In genomic region chr5:123977231-123977630, GRCm38 (mm10) we compare ENCODE assay signal across 15 mouse cellular contexts. TPM values are rescaled to one million over a fixed set of nuclear protein-coding genes. Genes with fewer than 3 reads are reported as not detected.
DNase-seq lines count a peak whose midpoint lies in the region; ATAC-seq and TF ChIP-seq lines count a peak whose summit lies in the region.
"Had no signal": no experiment of that assay in that cellular context is flagged by ENCODE, and none has a peak within 500 bp of the region (broad histone marks: within the 10 kb centered on the region; RNA-seq: fewer than 3 reads in every experiment).

No protein-coding gene starts in this region.

- peak; percentile 64 for DNase-seq in heart, adult 11 months
- no peak for DNase-seq in heart, postnatal 25 days (ENCODE audit: low spot score)
- peak; percentile 6 for DNase-seq in lung, adult 2 months
- DNase-seq in lung, postnatal 25 days (ENCODE audit: low spot score): no peak
- DNase-seq in liver, embryonic 14.5 days (ENCODE audit: low read depth in 3 of 3, low spot score in 3 of 3): no peak
- DNase-seq in stomach, postnatal 0 days (ENCODE audit: low spot score): no peak
- no peak for DNase-seq in layer of hippocampus, postnatal 36 days
- DNase-seq in cerebellum, adult 11 months: no peak
- DNase-seq: adrenal gland, postnatal 36 days; cerebellum, postnatal 14 days; heart, postnatal 14 days had no signal

- no peak for TF ChIP-seq EP300 in liver, embryonic 14.5 days (IDR thresholded peaks at IDR 0.05; ENCODE audit: low read depth)
- no peak for TF ChIP-seq EP300 in stomach, postnatal 0 days (optimal IDR thresholded peaks at IDR 0.05)

- no peak for TF ChIP-seq CTCF in lung, adult 2 months (IDR thresholded peaks at IDR 0.05; ENCODE audit: insufficient read depth, low read length)
- TF ChIP-seq CTCF in liver, embryonic 14.5 days (IDR thresholded peaks at IDR 0.05; ENCODE audit: low read depth): no peak
- no peak for TF ChIP-seq CTCF in stomach, postnatal 0 days (IDR thresholded peaks at IDR 0.05; ENCODE audit: low read depth)

- ATAC-seq in liver, embryonic 14.5 days (ENCODE audit: insufficient read depth): no peak
- no peak for ATAC-seq in stomach, postnatal 0 days (ENCODE audit: low FRiP score, low TSS enrichment)
- ATAC-seq: hindbrain, postnatal 0 days; Patski had no signal

- no peaks in the 10 kb centered on the region for H3K36me3 ChIP-seq in liver, embryonic 14.5 days (replicated peaks; ENCODE audit: control insufficient read depth, insufficient read depth, low read depth)
- no peaks in the 10 kb centered on the region for H3K36me3 ChIP-seq in stomach, postnatal 0 days (ENCODE audit: control insufficient read depth, insufficient read depth, low read length)
- H3K36me3 ChIP-seq: midbrain, embryonic 12.5 days had no signal

- H3K9me3 ChIP-seq in liver, embryonic 14.5 days (ENCODE audit: control insufficient read depth, low read length): no peaks in the 10 kb centered on the region
- no peaks in the 10 kb centered on the region for H3K9me3 ChIP-seq in stomach, postnatal 0 days (ENCODE audit: control insufficient read depth, low read length)
- H3K9me3 ChIP-seq: midbrain, embryonic 12.5 days had no signal

- WGBS in lung, adult 2 months: 66% methylated on average over 3 of the region's 3 CpGs
- whole genome bisulfite sequencing in liver, embryonic 14.5 days (ENCODE audit: insufficient replicate concordance): 64% methylated on average over 3 of the region's 3 CpGs
- WGBS in stomach, postnatal 0 days: 37% methylated on average over 3 of the region's 3 CpGs

- no peak for TF ChIP-seq POLR2A in lung, adult 2 months (IDR thresholded peaks at IDR 0.05; ENCODE audit: borderline replicate concordance, extremely low read depth, low read depth, low read length)

- intact Hi-C loops in heart, postnatal 25 days (cut with DNase I): no loop called here

- H3K9ac ChIP-seq in liver, embryonic 14.5 days (replicated peaks): no peak overlapping the region
- H3K9ac ChIP-seq in stomach, postnatal 0 days (ENCODE audit: low read length): no peak overlapping the region
- H3K9ac ChIP-seq: midbrain, embryonic 12.5 days had no signal

- peaks cover 36% of the 10 kb centered on the region for H3K4me1 ChIP-seq in lung, adult 2 months (ENCODE audit: control insufficient read depth, insufficient read depth, low read length)
- peaks cover 0 to 7% of the 10 kb centered on the region in 2 experiments; a peak in 2 of 4 replicates for H3K4me1 ChIP-seq in liver, embryonic 14.5 days (replicated peaks; ENCODE audit: control insufficient read depth in 2 of 2, insufficient read depth in 2 of 2, low read length in 1 of 2)
- 0 out of 2 replicates have a peak, but pooled peaks cover 3% of the 10 kb centered on the region for H3K4me1 ChIP-seq in stomach, postnatal 0 days (replicated peaks; ENCODE audit: control insufficient read depth, insufficient read depth)

- no peak overlapping the region for H3K27ac ChIP-seq in liver, embryonic 14.5 days
- H3K27ac ChIP-seq in stomach, postnatal 0 days (replicated peaks): peak overlapping the region; percentile 74
- H3K27ac ChIP-seq: hindbrain, postnatal 0 days; macrophage; midbrain, embryonic 12.5 days had no signal

- no peak overlapping the region for H3K4me3 ChIP-seq in lung, adult 2 months (replicated peaks; ENCODE audit: extremely low read depth, low read depth, low read length)
- H3K4me3 ChIP-seq in liver, embryonic 14.5 days (ENCODE audit: insufficient read depth in 1 of 2, low read depth in 2 of 2, low read length in 2 of 2): peak overlapping the region in 1 of 2 experiments; percentile 7; a peak in 1 of 4 replicates
- no peak overlapping the region for H3K4me3 ChIP-seq in stomach, postnatal 0 days (ENCODE audit: low read depth, low read length)
- H3K4me3 ChIP-seq: midbrain, embryonic 12.5 days had no signal

- peaks cover 3% of the 10 kb centered on the region for H3K27me3 ChIP-seq in liver, embryonic 14.5 days (ENCODE audit: control insufficient read depth, insufficient read depth, low read length)
- no peaks in the 10 kb centered on the region for H3K27me3 ChIP-seq in stomach, postnatal 0 days (ENCODE audit: control insufficient read depth, insufficient read depth, low read length)
- H3K27me3 ChIP-seq: Patski had no signal

- peak overlapping the region; percentile 8; the same call in 1 of the 2 replicates for H3K4me2 ChIP-seq in liver, embryonic 14.5 days (ENCODE audit: low read depth)
- H3K4me2 ChIP-seq in stomach, postnatal 0 days (replicated peaks; ENCODE audit: low read depth): no peak overlapping the region
- H3K4me2 ChIP-seq: midbrain, embryonic 12.5 days had no signal

RNA-seq across cellular contexts. Expression of gene Hip1r, which starts 3.8 kb away (rescaled TPM):
- total RNA-seq in heart, postnatal 25 days (2021): 10 to 100 TPM; 13.4 to 19.0 TPM
- polyA plus RNA-seq in lung, adult 2 months (2012; rRNA removed): 31.9 and 36.4 TPM in 2 replicates
- 6.4 and 7.6 TPM in 2 replicates for polyA plus RNA-seq in liver, embryonic 14.5 days (2012; rRNA removed)
- polyA plus RNA-seq in liver, embryonic 14.5 days (2014; fragmentation: Nextera tagmentation; extraction: Ambion mirVana): 6.2 and 7.2 TPM in 2 replicates
- polyA plus RNA-seq in stomach, postnatal 0 days (2015; fragmentation: Nextera tagmentation; extraction: Ambion mirVana): 31.2 and 32.2 TPM in 2 replicates
- 10 to 100 TPM; 39.4 to 41.2 TPM for total RNA-seq in layer of hippocampus, postnatal 36 days (2021)

RNA-seq across cellular contexts. Expression of gene Ccdc62, which starts 46.8 kb away (rescaled TPM):
- total RNA-seq in heart, postnatal 25 days (2021): 1 to 10 TPM; 1.3 to 2.1 TPM
- 2.0 and 3.2 TPM in 2 replicates for polyA plus RNA-seq in lung, adult 2 months (2012; rRNA removed)
- polyA plus RNA-seq in liver, embryonic 14.5 days (2012; rRNA removed): 2.0 and 2.7 TPM in 2 replicates
- polyA plus RNA-seq in liver, embryonic 14.5 days (2014; fragmentation: Nextera tagmentation; extraction: Ambion mirVana): 3.4 and 3.7 TPM in 2 replicates
- polyA plus RNA-seq in stomach, postnatal 0 days (2015; fragmentation: Nextera tagmentation; extraction: Ambion mirVana): 5.4 TPM in 2 replicates
- 1 to 10 TPM; 2.5 TPM for total RNA-seq in layer of hippocampus, postnatal 36 days (2021)

RNA-seq across cellular contexts. Expression of gene Gm43518, which starts 50.0 kb away (rescaled TPM):
- under 1 TPM in 1 of 2 experiments, not detected in 1; 0.50 TPM for total RNA-seq in heart, postnatal 25 days (2021)
- polyA plus RNA-seq in lung, adult 2 months (2012; rRNA removed): 0.41 and 0.53 TPM in 2 replicates
- 0.14 and 0.63 TPM in 2 replicates for polyA plus RNA-seq in liver, embryonic 14.5 days (2012; rRNA removed)
- polyA plus RNA-seq in liver, embryonic 14.5 days (2014; fragmentation: Nextera tagmentation; extraction: Ambion mirVana): 0.60 TPM in 1 of 2 replicates, not detected in the other
- polyA plus RNA-seq in stomach, postnatal 0 days (2015; fragmentation: Nextera tagmentation; extraction: Ambion mirVana): 0.56 and 0.91 TPM in 2 replicates
- 1 to 10 TPM in 1 of 2 experiments, under 1 TPM in 1; 0.91 to 1.7 TPM for total RNA-seq in layer of hippocampus, postnatal 36 days (2021)
- polyA plus RNA-seq: macrophage had no signal

RNA-seq across cellular contexts. Expression of gene Vps37b, which starts 54.8 kb away (rescaled TPM):
- 10 to 100 TPM; 18.2 to 18.6 TPM for total RNA-seq in heart, postnatal 25 days (2021)
- polyA plus RNA-seq in lung, adult 2 months (2012; rRNA removed): 36.6 and 39.3 TPM in 2 replicates
- polyA plus RNA-seq in liver, embryonic 14.5 days (2012; rRNA removed): 11.3 and 11.5 TPM in 2 replicates
- polyA plus RNA-seq in liver, embryonic 14.5 days (2014; fragmentation: Nextera tagmentation; extraction: Ambion mirVana): 8.8 and 12.6 TPM in 2 replicates
- polyA plus RNA-seq in stomach, postnatal 0 days (2015; fragmentation: Nextera tagmentation; extraction: Ambion mirVana): 31.0 and 35.8 TPM in 2 replicates
- 10 to 100 TPM; 32.6 to 40.8 TPM for total RNA-seq in layer of hippocampus, postnatal 36 days (2021)

Comparison
In these comparisons a context has a peak if more than half of its experiments do, and no peak if none do; other contexts are left out.
1. DNase-seq: peak in heart, adult 11 months (single experiment) and lung, adult 2 months (single experiment); none in heart, postnatal 25 days (single experiment), lung, postnatal 25 days (single experiment), liver, embryonic 14.5 days (0 of 3), stomach, postnatal 0 days (single experiment), layer of hippocampus, postnatal 36 days (0 of 2) and cerebellum, adult 11 months (single experiment).